Mouse (Mus musculus) ovary, postnatal 14 days (tissue): ENCODE results near the gene Egfl7.

Source experiments
- DNase-seq: peaks from one replicate; pipeline ENCODE4 v3.0.0; 2022; ENCODE audit warnings: low spot score

The Egfl7 gene

GRCm38 (mm10) chr2:26594022-26594346, 14.2 kb downstream of the Egfl7 start:
- no peak for DNase-seq

DNA sequence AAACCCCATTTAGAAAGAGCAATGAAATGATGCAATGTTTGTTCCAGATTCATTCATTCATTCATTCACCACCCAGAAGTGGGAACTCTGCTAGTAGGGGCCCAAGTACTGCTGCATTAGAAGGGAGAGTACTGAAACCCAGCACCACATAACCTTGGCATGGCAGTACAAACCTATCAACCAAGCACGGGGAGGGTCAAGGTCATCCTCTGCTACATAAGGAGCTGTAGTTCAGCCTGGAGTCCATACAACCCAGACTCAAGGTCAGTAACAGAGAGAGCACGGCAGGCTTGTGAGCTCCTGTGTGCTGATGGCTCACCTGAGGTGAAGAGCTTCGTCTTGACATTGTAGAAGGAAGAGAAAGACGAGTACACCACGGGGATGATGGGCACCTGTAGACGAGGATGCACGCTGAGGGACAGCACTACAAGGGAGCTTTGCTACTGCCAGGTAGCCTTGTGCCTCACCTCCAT, 14.7 kb downstream of the Egfl7 start:
- no peak for DNase-seq

GRCm38 (mm10) chr2:26594934-26595724, 15.3 kb downstream of the Egfl7 start:
- DNase-seq: no peak

DNA sequence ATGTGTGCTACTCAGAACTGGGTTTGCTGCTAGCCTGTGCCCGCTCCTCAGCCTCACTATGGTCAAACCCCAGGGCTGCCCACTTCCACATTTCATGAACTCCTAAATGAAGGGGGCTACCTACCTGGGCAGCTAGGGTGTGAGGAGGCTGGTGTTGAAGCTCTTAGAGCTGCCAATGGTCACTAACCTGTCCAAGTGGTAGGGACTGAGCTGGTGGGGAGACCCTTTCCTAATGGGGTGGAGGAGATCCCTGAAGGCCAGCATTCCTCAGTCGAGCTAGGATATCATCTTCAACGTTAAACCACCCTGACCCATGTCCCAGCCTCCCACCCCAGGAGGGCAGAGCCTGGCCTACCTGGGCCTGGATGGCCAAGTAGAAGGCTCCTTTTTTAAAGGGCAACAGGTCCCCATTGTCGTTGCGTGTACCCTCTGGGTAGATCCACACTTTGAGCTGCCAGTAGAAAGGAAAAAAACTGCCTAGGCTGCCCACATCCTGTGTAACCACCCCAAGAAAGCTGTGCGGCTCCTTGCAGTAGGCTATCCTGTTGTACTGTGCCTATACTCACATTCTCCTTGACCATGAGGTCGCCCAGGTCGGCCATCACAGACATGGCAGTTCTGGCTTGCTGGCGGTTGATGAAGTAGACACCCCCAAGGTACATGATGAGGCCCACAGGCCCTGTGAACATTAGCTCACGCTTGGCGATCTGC, 16.1 kb downstream of the Egfl7 start:
- no peak for DNase-seq

DNA sequence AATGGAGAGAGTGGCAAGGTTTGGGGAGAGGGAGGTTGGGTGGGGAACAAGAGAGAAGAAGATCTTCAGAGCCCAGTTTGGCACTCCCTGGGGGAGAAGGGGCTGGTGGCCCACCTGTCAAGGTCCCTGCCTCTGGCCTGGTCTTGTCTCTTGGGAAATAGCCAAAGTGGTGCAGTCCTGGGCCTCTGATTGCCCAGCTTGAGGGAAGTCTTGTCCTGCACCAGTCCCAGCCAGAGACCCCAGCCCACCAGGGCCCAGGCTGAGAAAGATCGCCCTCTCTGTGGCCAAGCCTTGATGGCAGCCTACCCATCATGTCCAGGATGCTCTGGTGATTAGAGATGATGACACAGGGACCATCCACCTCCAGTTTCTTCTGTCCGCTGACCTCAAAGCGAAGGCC, 17.1 kb downstream of the Egfl7 start:
- DNase-seq: no peak

DNA sequence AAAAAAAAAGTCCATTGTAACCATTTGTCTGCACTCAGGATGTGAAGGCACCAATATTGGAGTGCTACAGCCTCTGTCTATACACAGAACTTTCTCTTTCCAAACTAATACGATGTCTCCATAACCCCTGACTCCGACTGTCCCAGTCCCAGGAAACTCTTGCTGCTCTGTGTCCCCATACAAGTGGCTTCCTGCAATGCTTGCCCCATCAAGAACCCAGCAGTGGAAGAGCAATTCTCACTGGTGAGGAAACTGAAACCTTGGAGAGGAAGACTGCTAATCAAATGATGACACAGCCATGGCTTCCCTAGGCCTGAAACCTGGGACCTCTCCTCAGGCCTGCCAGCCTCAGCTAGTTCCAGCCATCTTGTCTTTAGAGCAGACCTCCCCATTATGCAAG, 18.0 kb downstream of the Egfl7 start:
- DNase-seq: no peak

DNA sequence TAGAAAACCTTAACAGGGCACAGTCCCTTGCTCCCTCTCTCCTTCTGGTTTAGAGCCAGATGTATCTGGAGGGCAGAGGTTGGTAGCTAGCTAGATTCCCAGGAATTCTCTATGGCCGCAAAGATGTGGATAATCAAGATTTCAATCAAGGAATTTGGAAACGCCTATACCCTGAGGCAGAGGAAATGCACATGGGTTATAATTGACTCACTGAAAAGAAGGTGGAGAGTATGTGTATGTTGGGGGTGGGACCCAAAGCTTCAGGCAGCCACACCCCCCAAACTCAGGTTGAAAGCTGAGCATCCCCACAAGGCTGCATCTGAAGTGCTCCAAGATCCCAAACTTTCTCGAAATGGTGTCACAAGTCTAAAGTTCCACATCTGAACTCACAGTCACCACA, 18.6 kb downstream of the Egfl7 start:
- DNase-seq: no peak

- DNase-seq: no peak
These were observed 20.2 kb downstream of the Egfl7 start for GRCm38 (mm10) chr2:26599965-26600364.

DNA sequence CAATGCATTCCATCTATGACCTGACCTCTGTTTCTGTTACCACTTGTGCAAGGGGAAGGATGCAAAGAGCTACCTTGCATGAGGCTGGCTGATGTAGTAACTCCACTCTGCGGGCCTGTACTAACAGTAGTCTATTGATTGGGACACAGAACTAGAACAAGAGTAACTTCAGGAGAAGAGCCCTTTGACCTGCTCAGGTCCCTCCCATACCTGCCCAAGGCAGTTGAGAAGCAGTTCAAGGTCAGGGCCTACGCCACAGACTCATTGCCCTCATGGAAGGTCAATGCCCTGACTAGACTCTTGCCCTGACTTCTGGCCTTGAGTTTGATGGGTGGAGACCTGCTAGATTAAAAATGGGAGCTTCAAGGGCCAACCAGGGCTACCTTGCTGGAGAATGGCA, 20.9 kb downstream of the Egfl7 start:
- DNase-seq: no peak

GRCm38 (mm10) chr2:26601595-26601994, 21.8 kb downstream of the Egfl7 start:
- DNase-seq: no peak

DNA sequence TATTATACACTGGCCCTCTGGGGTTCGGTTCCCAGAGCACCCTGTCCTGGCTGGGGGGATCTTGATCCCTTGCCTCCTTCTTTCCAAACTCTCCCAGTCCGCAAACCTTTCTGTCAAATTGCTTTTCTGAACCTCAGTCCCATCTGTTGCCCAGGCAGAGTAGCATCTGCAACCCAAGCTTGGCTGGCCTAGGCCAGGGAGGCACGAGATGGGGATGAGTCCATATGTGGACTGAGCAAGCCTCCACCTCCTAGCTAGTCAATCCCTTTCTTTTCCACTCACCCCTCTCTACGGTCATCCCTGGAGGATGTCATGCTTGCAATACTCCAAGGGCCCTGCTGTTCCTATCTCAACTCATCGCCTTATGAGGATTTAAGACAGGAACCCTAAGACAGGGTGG, 22.8 kb downstream of the Egfl7 start:
- DNase-seq: no peak

GRCm38 (mm10) chr2:26603159-26603558, 23.3 kb downstream of the Egfl7 start:
- DNase-seq: no peak

DNA sequence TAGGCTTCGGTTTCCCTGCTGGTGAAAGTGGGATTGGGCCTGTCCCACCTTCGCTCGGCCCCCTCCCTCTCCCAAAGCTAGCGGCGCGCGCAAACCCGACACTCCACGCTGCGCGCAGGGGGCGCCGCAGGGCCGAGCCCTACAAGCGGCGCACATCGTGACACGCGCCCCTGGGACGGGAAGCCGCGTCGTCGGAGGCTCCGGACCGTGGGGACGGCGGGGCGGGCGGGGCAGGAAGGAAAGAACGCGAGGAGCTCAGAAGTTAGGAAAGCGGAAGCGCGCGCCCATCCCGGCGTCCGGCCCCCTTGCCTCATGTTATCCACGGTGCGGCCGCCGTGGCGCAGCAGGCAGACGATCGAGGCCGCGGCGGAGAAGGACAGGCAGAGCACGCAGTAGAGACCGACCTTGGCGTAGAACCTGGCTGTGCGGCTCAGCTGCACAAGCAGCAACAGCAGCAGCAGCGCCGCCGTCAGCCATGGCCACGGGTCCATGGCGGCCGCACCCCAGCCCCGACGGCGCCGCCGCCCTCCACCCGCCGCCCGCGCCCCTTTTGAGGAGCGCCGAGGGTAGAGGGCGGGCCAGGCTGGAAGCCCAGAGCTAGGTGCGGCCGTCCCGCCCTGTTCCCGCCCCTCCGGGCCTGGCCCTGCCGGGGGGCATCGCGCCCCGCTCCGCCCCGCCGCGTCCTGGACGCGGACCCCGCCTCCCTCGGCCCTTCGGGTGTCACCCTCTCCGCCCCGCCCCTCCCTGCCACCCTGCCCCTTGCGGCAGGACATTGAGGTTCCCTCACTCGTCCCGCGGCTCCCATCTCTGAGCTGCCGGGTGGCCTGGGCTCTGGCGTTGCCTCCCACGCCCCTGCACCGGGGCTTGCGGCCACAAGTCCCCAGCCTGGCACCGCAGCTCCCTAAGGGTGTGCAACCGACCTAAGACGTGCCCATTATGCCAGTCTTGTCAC, 24.2 kb downstream of the Egfl7 start, which contains the start of gene Agpat2:
Agpat2 (minus strand) TSS at position 698 of the 952 bp plus-strand sequence.
- peak; percentile 62 for DNase-seq

- DNase-seq: no peak
These were observed 25.5 kb downstream of the Egfl7 start for GRCm38 (mm10) chr2:26605331-26605730.

DNA sequence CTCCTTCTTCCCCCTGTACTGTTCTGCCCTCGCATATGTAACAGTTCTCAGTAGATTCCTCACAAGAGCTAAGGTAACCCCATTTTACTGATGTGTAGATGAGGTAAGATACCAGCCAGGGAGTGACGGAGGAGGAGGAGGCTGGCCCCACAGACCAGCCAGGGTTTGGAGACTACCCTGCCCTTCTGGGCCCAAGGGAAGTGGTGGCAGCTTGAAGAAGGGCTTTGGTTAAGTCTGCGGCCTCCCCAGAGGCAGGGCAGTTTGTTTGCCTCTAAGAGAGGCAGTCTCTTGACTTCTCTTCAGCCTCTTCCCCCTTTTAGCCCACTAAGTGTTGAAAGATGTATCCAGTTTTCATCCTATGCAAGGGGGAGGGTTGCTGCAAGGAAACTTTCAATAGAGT, 26.8 kb downstream of the Egfl7 start:
- DNase-seq: no peak

- DNase-seq: no peak
These were observed 27.5 kb downstream of the Egfl7 start for GRCm38 (mm10) chr2:26607056-26607910.

GRCm38 (mm10) chr2:26608781-26609180, 29.0 kb downstream of the Egfl7 start:
- no peak for DNase-seq

GRCm38 (mm10) chr2:26609261-26609661, 29.4 kb downstream of the Egfl7 start:
- no peak for DNase-seq

DNA sequence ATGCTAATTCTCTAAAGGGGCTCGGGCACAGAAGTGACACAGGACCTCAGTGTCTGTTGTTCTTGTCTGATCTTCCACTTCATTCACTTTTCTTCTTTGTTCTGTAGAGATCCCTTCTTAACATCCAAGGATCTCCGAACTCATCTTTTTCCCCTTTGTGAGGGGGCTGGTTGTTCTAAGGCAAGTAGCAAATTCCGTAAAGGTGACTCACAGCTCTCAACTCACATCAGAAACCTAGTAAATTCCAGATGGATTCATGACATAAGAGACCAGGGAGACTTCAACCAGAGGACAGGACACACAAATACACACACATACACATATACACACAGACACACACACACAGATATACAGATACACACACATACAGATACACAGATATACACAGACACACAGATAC, 30.7 kb downstream of the Egfl7 start:
- no peak for DNase-seq

GRCm38 (mm10) chr2:26611054-26611453, 31.2 kb downstream of the Egfl7 start:
- no peak for DNase-seq

DNA sequence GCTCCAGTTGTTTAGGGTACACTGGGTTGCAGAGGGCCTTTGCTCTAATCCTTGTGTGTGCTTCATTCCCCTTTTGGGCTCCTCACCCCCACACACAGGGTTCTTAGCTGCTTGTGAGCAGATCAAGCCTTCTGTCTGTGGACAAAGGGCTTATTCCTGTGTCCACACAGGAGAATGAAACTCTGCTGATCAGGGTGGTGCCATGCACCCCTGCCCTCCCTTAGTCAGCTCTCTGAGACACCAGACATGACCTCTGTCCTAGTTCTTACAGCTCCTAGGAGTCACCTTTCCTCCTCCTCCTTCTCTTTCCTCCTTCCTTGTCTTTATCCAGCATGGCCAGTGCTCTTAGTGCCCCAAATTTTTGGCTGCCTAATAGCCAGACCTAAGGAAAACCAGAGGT, 32.1 kb downstream of the Egfl7 start:
- no peak for DNase-seq
